Mouse (Mus musculus) bone marrow, adult 2 months (tissue): ENCODE measurements around the gene Ephx4.

Experiments used
- CTCF ChIP-seq: fragments of 200-500 bp; IDR thresholded peaks from 2 replicates; pipeline ENCODE4 v1.5.1; 2011; ENCODE audit warnings: low read length, control low read depth; ENCODE audit not compliant: control insufficient read depth, insufficient read depth
- POLR2A ChIP-seq: fragments of 200-500 bp; IDR thresholded peaks from 2 replicates; pipeline ENCODE4 v1.6.1; 2011; ENCODE audit warnings: low read depth, mild to moderate bottlenecking, control low read depth, low read length, borderline replicate concordance; ENCODE audit not compliant: control insufficient read depth

- TF ChIP-seq POLR2A = no peak
- TF ChIP-seq CTCF = no peak
These were observed 41.7 kb downstream of the Ephx4 start for GRCm38 (mm10) chr5:107444251-107444650.
